Mouse (Mus musculus): Measurements from ENCODE around the gene Ubxn1.

The Ubxn1 gene

DNA sequence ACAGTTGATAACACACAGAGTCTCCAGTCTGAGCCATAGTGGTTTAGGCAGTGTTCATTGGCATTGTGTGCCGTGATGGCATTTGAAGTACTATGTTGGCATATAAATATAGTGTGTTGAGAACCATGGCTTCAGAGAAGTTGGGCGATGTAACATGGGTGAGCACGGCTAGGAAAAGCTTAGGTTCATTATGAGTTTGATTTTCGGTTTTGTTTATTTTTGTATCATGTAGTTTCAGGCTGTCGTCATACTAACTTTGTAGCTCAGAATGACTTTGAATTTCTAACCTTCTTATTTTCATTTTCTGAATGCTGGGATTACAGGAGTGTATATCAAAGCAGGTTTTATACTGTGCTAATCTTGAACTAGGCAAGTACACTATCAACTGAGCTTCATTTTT lies 32.1 kb downstream of the Ubxn1 start:
- no peak for DNase-seq

DNA sequence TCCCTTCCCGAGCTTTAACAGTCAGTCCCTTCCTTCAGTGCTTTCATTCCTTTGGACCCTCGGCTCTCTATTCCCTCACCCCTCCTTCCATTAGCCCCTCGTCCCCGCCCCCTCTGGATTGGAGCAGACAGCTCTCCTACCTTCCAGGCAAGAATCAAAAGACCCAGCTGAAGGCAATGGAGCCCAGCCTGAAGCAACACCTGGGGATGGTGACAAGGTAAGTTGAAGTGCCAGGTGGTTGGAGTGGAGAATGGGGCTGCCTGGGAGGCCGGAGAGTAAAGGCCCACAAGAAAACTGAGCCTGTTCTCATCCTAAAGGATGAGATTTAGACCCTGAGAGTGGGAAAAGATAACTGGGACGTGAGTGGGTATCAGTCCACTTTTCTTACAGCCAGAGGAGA lies 37.2 kb downstream of the Ubxn1 start:
- DNase-seq = no peak

DNA sequence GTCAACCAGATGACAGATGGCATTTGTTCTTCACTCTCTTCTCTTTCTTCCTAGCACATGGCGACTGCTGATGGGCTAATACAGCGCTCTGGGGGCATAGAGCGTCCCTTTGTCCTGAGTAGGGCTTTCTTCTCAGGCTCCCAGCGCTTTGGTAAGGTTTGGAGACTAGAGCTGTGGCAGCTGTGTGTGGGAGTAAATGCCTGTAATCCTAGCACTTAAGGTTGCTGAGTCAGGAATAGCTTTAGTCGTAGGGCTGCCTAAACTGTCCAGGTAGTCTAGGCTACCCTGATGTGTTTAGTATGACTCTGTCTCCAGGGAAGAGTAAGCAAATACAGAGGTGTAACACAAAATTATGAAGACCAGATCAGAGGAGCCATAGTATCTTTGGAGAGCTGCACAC lies 40.5 kb downstream of the Ubxn1 start:
- DNase-seq = no peak

DNA sequence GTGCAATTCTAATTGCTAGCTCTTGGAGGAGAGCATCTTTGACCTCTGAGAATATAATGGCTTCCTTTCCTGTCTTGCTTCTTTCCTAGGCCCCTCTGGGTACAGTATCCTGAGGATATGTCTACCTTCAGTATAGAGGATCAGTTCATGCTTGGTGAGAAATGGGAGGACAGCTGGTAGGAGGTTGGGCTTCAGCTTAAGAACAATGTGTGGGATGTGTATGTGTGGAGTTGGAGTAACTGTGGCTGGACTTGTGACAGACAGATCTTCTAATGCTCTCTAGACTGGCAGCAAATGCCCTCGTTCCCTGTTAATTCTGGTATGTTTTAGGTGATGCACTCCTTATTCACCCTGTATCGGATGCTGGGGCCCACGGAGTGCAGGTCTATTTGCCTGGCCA lies 42.9 kb downstream of the Ubxn1 start:
- no peak for DNase-seq

DNA sequence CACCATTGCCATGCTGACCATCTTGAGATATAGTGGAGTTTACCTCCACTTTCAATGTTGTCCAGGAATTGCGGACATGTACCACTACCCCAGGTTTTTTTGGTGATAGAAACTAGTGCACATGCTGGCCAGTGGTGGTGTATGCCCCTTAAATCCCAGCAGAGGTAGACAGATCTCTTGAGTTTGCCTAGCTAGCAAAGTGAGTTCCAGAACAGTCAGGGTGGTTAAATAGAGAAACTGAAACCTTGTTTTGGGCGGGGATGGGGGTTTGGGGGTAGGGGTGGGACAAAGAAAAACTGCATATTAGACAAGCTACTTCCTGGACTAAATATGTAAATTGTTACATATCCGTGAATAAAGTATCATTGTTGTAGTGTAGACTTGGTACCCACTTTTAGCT lies 47.7 kb downstream of the Ubxn1 start:
- no peak for DNase-seq

DNA sequence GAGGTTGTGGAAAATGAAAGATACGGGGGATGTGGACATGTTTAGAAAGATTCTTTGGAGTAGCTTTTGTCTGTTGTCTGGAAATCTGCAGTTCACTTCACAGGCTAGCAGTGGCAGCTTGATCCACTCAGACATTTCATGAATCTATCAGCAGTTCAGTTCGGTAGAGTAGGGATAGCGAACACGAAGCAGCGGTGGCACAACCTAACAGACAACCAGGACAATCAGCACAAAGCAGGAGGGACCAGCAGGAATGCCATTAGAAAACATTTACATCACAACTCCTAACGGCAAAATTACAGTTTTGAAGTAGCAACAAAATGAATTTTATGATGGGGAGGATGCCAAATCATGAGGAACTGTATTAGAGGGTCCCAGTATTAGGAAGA lies 48.4 kb downstream of the Ubxn1 start:
- DNase-seq = no peak

DNA sequence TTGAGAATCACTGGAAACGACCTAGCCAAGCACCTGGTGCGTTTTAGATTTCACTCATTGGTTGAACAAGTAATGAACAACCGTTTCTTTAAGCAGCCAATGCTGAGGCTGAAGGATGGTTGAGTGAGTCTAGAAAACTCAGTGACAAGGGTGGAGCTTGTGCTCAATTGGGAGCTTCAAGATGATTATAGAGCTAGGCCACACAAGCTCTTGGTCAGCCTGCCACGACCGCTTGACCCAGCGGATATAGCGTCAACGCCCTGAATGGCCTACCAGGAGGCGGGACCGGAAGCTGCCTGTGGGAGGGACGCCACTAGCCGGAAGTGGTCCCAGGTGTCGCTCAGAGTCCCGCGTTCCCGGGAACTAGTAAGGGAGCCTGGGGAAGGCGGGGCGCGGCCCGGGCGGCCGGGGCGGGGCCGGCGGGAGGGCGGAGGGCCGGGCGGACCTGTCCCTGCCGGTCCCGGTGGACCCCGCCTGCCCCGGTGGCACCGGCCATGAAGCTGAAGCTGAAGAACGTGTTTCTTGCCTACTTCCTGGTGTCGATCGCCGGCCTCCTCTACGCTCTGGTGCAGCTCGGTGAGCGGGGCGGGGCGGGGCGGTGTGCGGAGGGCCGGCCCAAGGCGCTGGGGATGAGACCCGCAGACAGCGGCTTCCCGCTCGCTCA lies 48.9 kb downstream of the Ubxn1 start, which contains the start of gene B3gat3:
TSS of gene B3gat3 (plus strand) at position 302 of the 664 bp plus-strand sequence.
- DNase-seq = peak; percentile 97

DNA sequence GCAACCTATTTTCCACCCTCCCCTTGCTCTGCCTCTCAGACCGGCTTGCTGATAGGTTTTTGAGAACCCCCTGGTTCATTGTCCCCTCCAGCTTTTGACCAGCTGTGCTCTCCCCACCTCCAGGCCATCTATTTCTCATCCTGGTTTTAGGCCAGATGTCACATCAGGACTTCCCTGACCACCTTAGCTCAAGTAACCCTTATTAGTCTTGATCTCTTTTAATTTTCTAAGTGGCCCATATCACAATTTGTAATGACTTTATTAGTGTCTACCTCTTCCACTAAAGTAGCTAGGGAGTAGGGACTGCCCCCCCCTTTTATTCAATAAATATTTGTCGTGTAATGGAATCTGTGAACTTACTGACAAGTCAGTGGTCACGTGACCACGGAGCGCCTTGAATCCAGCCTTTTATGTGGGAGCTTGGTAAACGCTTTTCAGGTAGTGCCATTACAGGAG lies 49.6 kb downstream of the Ubxn1 start:
- DNase-seq = no peak

DNA sequence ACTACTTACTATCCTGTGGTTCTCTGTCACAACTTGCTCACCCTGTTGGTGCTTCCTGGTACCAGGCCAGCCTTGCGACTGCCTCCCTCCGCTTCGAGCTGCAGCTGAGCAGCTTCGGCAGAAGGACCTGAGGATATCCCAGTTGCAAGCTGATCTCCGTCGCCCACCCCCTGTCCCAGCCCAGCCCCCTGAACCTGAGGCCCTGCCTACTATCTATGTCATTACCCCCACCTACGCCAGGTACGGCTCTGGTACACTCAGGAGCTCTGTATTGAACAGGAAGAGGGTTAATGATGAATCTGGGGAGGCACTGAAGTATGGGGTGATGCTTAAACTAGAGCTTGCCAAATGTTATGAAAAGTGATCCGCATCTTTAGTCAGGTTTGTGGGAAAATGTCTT lies 50.4 kb downstream of the Ubxn1 start:
- peak; percentile 47 for DNase-seq

Measured in cerebellum, adult 9-11 months (tissue).